Mouse (Mus musculus) cerebellum, adult 9-10 months (tissue): ENCODE data around the gene Bnip3.

Source experiments
- DNase-seq: peaks from one replicate; pipeline ENCODE4 v3.0.0; 2022

Gene Bnip3

DNA sequence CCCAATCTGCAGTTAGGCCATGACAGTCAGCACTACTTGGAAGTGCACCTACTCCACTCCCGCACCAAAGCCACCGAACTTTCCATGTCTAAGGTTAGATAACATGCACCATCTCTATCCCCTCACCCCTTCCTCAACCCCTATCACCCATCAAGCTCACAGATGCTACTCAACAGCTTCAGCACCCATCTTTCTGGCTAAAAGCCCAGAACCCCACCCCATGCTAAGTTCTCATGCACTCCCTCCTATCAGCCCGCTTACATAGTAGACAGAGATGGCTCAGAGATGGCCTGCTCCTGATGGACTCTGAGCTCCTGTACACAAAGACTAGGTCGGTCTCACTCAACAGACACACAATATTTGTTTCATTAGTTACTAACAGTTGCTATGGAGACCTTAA is 65.9 kb downstream of the Bnip3 start:
- peak; percentile 38 for DNase-seq

DNA sequence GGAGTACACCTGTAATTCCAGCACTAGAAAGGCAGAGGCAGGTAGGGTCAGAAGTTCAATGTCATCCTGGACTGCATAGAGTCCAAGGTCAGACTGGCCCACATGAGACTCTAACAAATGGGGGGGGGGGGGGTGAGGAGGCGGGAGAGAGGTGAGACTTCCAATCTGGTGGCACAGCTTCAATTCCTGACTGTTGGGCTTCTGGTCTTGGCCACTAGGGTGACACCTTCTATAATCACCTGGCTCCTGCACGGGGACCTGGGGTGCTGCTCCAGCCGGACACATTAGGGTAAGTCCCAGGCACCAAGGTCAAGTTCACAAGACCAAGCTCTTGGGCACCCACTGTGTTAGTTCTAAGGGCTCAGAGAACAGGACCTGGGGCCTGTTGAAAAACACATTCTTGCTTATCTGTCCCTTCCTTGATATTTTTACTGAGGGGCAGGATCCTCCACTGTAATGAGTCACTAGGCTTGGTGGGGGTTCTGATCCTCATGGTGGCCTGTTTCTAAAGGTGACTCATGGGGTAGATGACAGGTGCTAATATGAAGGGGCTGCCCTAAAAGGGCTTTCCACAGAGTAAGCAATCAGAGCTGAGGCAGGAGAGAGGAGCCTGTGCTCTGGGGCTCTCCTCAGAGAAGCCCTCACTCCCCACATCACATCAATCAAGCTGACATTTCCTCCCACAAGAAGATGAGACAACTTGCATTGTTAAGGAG is 67.7 kb downstream of the Bnip3 start:
- no peak for DNase-seq
